Mouse (Mus musculus): ENCODE data around the gene Tcf12.

GRCm38 (mm10) chr9:72008634-72009033, 103.0 kb downstream of the Tcf12 start:
- TF ChIP-seq CTCF (IDR thresholded peaks at IDR 0.05; ENCODE audit: low read depth, low read length): no peak
- no peak for TF ChIP-seq GATA1 (IDR thresholded peaks at IDR 0.05; ENCODE audit: borderline replicate concordance, low read length)
- no peak for TF ChIP-seq TAL1 (conservative IDR thresholded peaks at IDR 0.05; ENCODE audit: low read depth, low read length)
- TF ChIP-seq POLR2AphosphoS5 (IDR thresholded peaks at IDR 0.05; ENCODE audit: insufficient replicate concordance, low read depth, low read length): no peak
- no peak for TF ChIP-seq GATA2 (IDR thresholded peaks at IDR 0.05; ENCODE audit: borderline replicate concordance, low read depth, low read length)
